Mouse (Mus musculus) R1 (cell line): ENCODE measurements around the gene Fam192a.

Source experiments
- DNase-seq: peaks from one replicate; pipeline ENCODE4 v3.0.0-alpha.2; 2018; ENCODE audit warnings: low read depth, low spot score

The Fam192a gene

GRCm38 (mm10) chr8:94532873-94533671 is 68.7 kb downstream of the Fam192a start, which contains the start of gene Cpne2:
Gene Cpne2 (plus strand): TSS chr8:94532990.
- peak; percentile 48 for DNase-seq

- no peak for DNase-seq
Measured at GRCm38 (mm10) chr8:94532525-94532872, 69.3 kb downstream of the Fam192a start.

- DNase-seq: peak; percentile 23
Measured at GRCm38 (mm10) chr8:94532000-94532399, 69.8 kb downstream of the Fam192a start.

DNA sequence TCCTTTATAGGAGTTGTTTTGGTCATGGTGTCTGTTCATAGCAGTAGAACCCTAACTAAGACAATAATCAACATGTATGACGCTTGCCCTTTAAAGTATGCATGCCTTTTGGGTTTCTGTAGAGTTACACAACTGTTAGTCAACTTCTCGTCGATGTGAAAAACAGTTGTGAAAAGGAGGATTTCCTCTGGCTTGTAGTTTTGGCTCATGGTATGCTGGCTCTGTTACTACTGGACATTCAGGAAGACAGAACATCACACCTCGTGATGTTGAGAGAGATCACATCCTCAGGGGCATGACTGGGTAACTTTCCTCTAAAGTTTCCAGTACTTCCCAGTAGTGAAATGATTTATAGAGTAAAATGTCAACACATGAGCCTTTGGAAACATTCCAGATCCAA is 71.2 kb downstream of the Fam192a start:
- no peak for DNase-seq

- no peak for DNase-seq
Measured at GRCm38 (mm10) chr8:94529875-94530274, 71.9 kb downstream of the Fam192a start.

DNA sequence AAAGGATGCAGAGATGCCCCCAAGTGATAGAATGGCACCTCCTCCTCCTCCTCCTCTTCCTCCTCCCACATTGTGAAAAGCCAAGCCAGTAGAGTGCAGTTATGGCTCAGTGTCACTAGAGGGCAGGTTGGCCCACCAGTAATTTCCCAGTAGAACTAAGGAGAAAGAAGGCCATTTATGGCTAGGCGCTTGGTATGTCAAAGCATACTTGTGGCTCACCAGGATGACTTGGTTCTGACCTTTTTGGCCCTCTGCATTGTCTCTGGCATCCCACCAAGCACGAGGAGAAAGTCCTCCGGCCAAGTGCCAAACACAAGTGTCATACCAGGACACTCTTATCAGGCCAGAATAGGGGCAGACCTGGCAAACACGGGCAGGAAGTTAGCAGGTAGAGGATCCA is 73.6 kb downstream of the Fam192a start:
- peak; percentile 55 for DNase-seq

DNA sequence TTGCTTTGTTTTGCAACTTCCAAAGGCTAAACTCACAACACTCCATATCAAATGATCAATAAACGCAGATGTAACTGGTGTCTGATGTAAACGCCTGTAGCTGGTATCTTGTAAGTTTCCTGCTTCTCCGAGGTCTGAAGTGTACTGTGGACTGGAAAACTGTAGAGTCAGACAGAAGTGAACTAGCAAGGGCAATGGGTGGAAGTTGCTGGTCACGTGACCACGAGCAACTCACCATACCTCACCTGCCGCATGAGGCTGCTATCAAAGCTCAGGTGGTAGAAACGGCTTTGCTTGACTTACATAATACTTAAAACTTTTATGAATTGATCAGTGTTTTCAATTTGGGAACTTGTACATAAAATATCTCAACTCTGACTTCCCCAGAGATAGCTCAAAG is 74.6 kb downstream of the Fam192a start:
- DNase-seq: no peak

- DNase-seq: no peak
Measured at GRCm38 (mm10) chr8:94524554-94524953, 77.2 kb downstream of the Fam192a start.
